14 mouse cellular contexts compared by ENCODE assay signal in genomic region chr2:144308561-144308960, GRCm38 (mm10). TPM values are rescaled to one million over a fixed set of nuclear protein-coding genes. Genes with fewer than 3 reads are reported as not detected.
A peak's percentile ranks its signal among the peaks of the same experiment; 100 is the strongest.
DNase-seq lines count a peak whose midpoint lies in the region; ATAC-seq and TF ChIP-seq lines count a peak whose summit lies in the region.
"Had no signal": no experiment of that assay in that cellular context is flagged by ENCODE, and none has a peak within 500 bp of the region (broad histone marks: within the 10 kb centered on the region; RNA-seq: fewer than 3 reads in every experiment).

No protein-coding gene starts in this region.

- no peak for TF ChIP-seq CTCF in small intestine, adult 2 months (IDR thresholded peaks at IDR 0.05; ENCODE audit: extremely low read depth, insufficient read length, insufficient replicate concordance, low read depth, low read length)

- H3K36me3 ChIP-seq in kidney, embryonic 14.5 days (ENCODE audit: control insufficient read depth, insufficient read depth, low read length): no peaks in the 10 kb centered on the region
- no peaks in the 10 kb centered on the region for H3K36me3 ChIP-seq in intestine, embryonic 15.5 days
- H3K36me3 ChIP-seq in small intestine, adult 2 months (ENCODE audit: control insufficient read depth, insufficient read depth, low read length): peaks cover 4% of the 10 kb centered on the region; the same call in 1 of the 2 replicates
- no peaks in the 10 kb centered on the region for H3K36me3 ChIP-seq in heart, embryonic 12.5 days
- H3K36me3 ChIP-seq: embryonic facial prominence, embryonic 10.5 days had no signal

- no peak overlapping the region for H3K9ac ChIP-seq in kidney, embryonic 14.5 days (ENCODE audit: low read depth, low read length)
- H3K9ac ChIP-seq in intestine, embryonic 15.5 days: no peak overlapping the region
- no peak overlapping the region for H3K9ac ChIP-seq in heart, embryonic 12.5 days
- H3K9ac ChIP-seq: lung, embryonic 15.5 days had no signal

- ATAC-seq in kidney, embryonic 14.5 days (ENCODE audit: low FRiP score, low TSS enrichment): no peak; the same call in 1 of the 2 replicates
- ATAC-seq in intestine, embryonic 15.5 days: peak; percentile 73
- ATAC-seq in heart, embryonic 12.5 days (ENCODE audit: insufficient number of reproducible peaks, low FRiP score): no peak

- no peak for TF ChIP-seq POLR2A in small intestine, adult 2 months (IDR thresholded peaks at IDR 0.05; ENCODE audit: low read depth, low read length)

- H3K27me3 ChIP-seq in kidney, embryonic 14.5 days (ENCODE audit: control insufficient read depth, insufficient read depth, low read length): no peaks in the 10 kb centered on the region
- no peaks in the 10 kb centered on the region for H3K27me3 ChIP-seq in intestine, embryonic 15.5 days (replicated peaks)
- no peaks in the 10 kb centered on the region for H3K27me3 ChIP-seq in small intestine, adult 2 months (ENCODE audit: control insufficient read depth, insufficient read depth, low read length)
- H3K27me3 ChIP-seq in heart, embryonic 12.5 days (replicated peaks): no peaks in the 10 kb centered on the region
- H3K27me3 ChIP-seq: lung, embryonic 15.5 days had no signal

- no peaks in the 10 kb centered on the region for H3K9me3 ChIP-seq in kidney, embryonic 14.5 days (ENCODE audit: control insufficient read depth, low read length)
- no peaks in the 10 kb centered on the region for H3K9me3 ChIP-seq in intestine, embryonic 15.5 days
- H3K9me3 ChIP-seq in heart, embryonic 12.5 days (replicated peaks): no peaks in the 10 kb centered on the region
- H3K9me3 ChIP-seq: embryonic facial prominence, embryonic 10.5 days; lung, embryonic 15.5 days had no signal

- H3K4me1 ChIP-seq in kidney, embryonic 14.5 days (ENCODE audit: control insufficient read depth, insufficient read depth, low read length): no peaks in the 10 kb centered on the region
- H3K4me1 ChIP-seq in intestine, embryonic 15.5 days (replicated peaks): 0 out of 2 replicates have a peak, but pooled peaks cover 2% of the 10 kb centered on the region
- H3K4me1 ChIP-seq in small intestine, adult 2 months (ENCODE audit: control insufficient read depth, insufficient read depth, insufficient read length, low read length): peaks cover 11% of the 10 kb centered on the region; the same call in 1 of the 2 replicates
- H3K4me1 ChIP-seq in heart, embryonic 12.5 days (replicated peaks): no peaks in the 10 kb centered on the region
- H3K4me1 ChIP-seq: lung, embryonic 15.5 days had no signal

- no peak overlapping the region for H3K4me3 ChIP-seq in kidney, embryonic 14.5 days (ENCODE audit: low read length)
- H3K4me3 ChIP-seq in intestine, embryonic 15.5 days (replicated peaks): no peak overlapping the region
- H3K4me3 ChIP-seq in small intestine, adult 2 months (ENCODE audit: low read depth, low read length): no peak overlapping the region
- no peak overlapping the region for H3K4me3 ChIP-seq in heart, embryonic 12.5 days
- H3K4me3 ChIP-seq: embryonic facial prominence, embryonic 10.5 days; lung, embryonic 15.5 days had no signal

- no peak overlapping the region for H3K4me2 ChIP-seq in kidney, embryonic 14.5 days (replicated peaks; ENCODE audit: low read depth, low read length)
- no peak overlapping the region for H3K4me2 ChIP-seq in intestine, embryonic 15.5 days (replicated peaks)
- H3K4me2 ChIP-seq in heart, embryonic 12.5 days: no peak overlapping the region
- H3K4me2 ChIP-seq: lung, embryonic 15.5 days had no signal

- 64% methylated on average over 8 of the region's 8 CpGs for WGBS in kidney, embryonic 14.5 days
- 39% methylated on average over 8 of the region's 8 CpGs for WGBS in intestine, embryonic 15.5 days
- 22% methylated on average over 8 of the region's 8 CpGs for WGBS in small intestine, adult 2 months
- WGBS in heart, embryonic 12.5 days: 45% methylated on average over 8 of the region's 8 CpGs

- DNase-seq in kidney, adult 11 months: peak; percentile 88
- peak; percentile 79 for DNase-seq in kidney, postnatal 14 days
- no peak for DNase-seq in layer of hippocampus, postnatal 10 days (ENCODE audit: low spot score in 2 of 2)
- no peak for DNase-seq in frontal cortex, postnatal 36 days (ENCODE audit: low spot score in 2 of 2)
- DNase-seq: right cerebral cortex, postnatal 14 days; thymus, postnatal 14 days had no signal

- no peak overlapping the region for H3K27ac ChIP-seq in kidney, embryonic 14.5 days (ENCODE audit: low read depth, low read length)
- H3K27ac ChIP-seq in intestine, embryonic 15.5 days: peak overlapping the region; percentile 32; the same call in 1 of the 2 replicates
- 0 out of 2 replicates have a peak overlapping the region, but pooled peaks have one; percentile 33 for H3K27ac ChIP-seq in small intestine, adult 2 months (ENCODE audit: insufficient read depth, low read depth, low read length)
- H3K27ac ChIP-seq in heart, embryonic 12.5 days (ENCODE audit: poor library complexity, severe bottlenecking): no peak overlapping the region
- H3K27ac ChIP-seq: embryonic facial prominence, embryonic 10.5 days; lung, embryonic 15.5 days had no signal

RNA-seq across cellular contexts. Expression of gene Ovol2, which starts 23.4 kb away (rescaled TPM):
- polyA plus RNA-seq in kidney, embryonic 14.5 days (2014; fragmentation: Nextera tagmentation; extraction: Ambion mirVana): 1.8 and 2.1 TPM in 2 replicates
- 1.1 and 1.9 TPM in 2 replicates for polyA plus RNA-seq in intestine, embryonic 15.5 days (2015; fragmentation: Nextera tagmentation; extraction: Ambion mirVana)
- 34.2 and 51.5 TPM in 2 replicates for polyA plus RNA-seq in small intestine, adult 2 months (2012; rRNA removed)
- 1 to 10 TPM; 1.5 to 2.1 TPM for total RNA-seq in layer of hippocampus, postnatal 10 days (2021)
- 0.12 and 0.20 TPM in 2 replicates for polyA plus RNA-seq in heart, embryonic 12.5 days (2016; fragmentation: Nextera tagmentation; extraction: Ambion mirVana)
- total RNA-seq: gastrocnemius, adult 8-10 months; megakaryocyte-erythroid progenitor cell, adult 5-6 weeks had no signal

RNA-seq across cellular contexts. Expression of gene Snx5, which starts 37.9 kb away (rescaled TPM):
- 138 and 155 TPM in 2 replicates for polyA plus RNA-seq in kidney, embryonic 14.5 days (2014; fragmentation: Nextera tagmentation; extraction: Ambion mirVana)
- polyA plus RNA-seq in intestine, embryonic 15.5 days (2015; fragmentation: Nextera tagmentation; extraction: Ambion mirVana): 131 and 140 TPM in 2 replicates
- 17.5 and 36.0 TPM in 2 replicates for polyA plus RNA-seq in small intestine, adult 2 months (2012; rRNA removed)
- total RNA-seq in layer of hippocampus, postnatal 10 days (2021): 10 to 100 TPM; 67.9 to 68.7 TPM
- 110 TPM in 2 replicates for polyA plus RNA-seq in heart, embryonic 12.5 days (2016; fragmentation: Nextera tagmentation; extraction: Ambion mirVana)

RNA-seq across cellular contexts. Expression of gene Mgme1, which starts 38.1 kb away (rescaled TPM):
- polyA plus RNA-seq in kidney, embryonic 14.5 days (2014; fragmentation: Nextera tagmentation; extraction: Ambion mirVana): 20.2 and 21.9 TPM in 2 replicates
- 22.7 and 23.3 TPM in 2 replicates for polyA plus RNA-seq in intestine, embryonic 15.5 days (2015; fragmentation: Nextera tagmentation; extraction: Ambion mirVana)
- polyA plus RNA-seq in small intestine, adult 2 months (2012; rRNA removed): 1.0 and 1.9 TPM in 2 replicates
- total RNA-seq in layer of hippocampus, postnatal 10 days (2021): 1 to 10 TPM; 2.9 to 3.2 TPM
- 21.7 and 22.4 TPM in 2 replicates for polyA plus RNA-seq in heart, embryonic 12.5 days (2016; fragmentation: Nextera tagmentation; extraction: Ambion mirVana)

Comparison
In these comparisons a context has a peak if more than half of its experiments do, and no peak if none do; other contexts are left out.
1. DNase-seq: peak in kidney, adult 11 months (single experiment) and kidney, postnatal 14 days (single experiment); none in layer of hippocampus, postnatal 10 days (0 of 2) and frontal cortex, postnatal 36 days (0 of 2).
2. H3K27ac ChIP-seq: peak in intestine, embryonic 15.5 days (single experiment) and small intestine, adult 2 months (single experiment); none in kidney, embryonic 14.5 days (single experiment) and heart, embryonic 12.5 days (single experiment).
3. RNA of gene Ovol2, which starts 23.4 kb away (polyA plus RNA-seq): 34.2 to 51.5 TPM in small intestine, adult 2 months; 1.8 to 2.1 TPM in kidney, embryonic 14.5 days, 1.1 to 1.9 TPM in intestine, embryonic 15.5 days and 0.12 to 0.20 TPM in heart, embryonic 12.5 days; every median in the first group is over 10 times any median in the second.